Mouse (Mus musculus) lung, embryonic 15.5 days (tissue): ENCODE measurements at regions not wholly inside any gene's neighbourhood (a gene's known extent, or its start where the extent isn't known, plus 50 kb on each side); places are given as distances from the start of the nearest gene placed in this dataset.

ENCODE experiments used
- ATAC-seq: fragments of 200-750 bp; cut with Nextera tagmentation; 2 replicates; pipeline ENCODE4 v1.8.0; 2017; ENCODE audit warnings: moderate number of reproducible peaks, borderline replicate concordance; ENCODE audit not compliant: low FRiP score, low TSS enrichment; ENCODE audit errors: extremely low read depth
- H3K27ac ChIP-seq: fragments of 300-500 bp; sonication (generic); 2 replicates; pipeline ENCODE4 v1.5.1; 2015; ENCODE audit warnings: moderate library complexity, mild to moderate bottlenecking, inconsistent platforms
- H3K27me3 ChIP-seq: fragments of 300-500 bp; sonication (generic); 2 replicates; pipeline ENCODE4 v1.6.1; 2015; ENCODE audit warnings: inconsistent platforms
- H3K36me3 ChIP-seq: fragments of 300-500 bp; sonication (generic); 2 replicates; pipeline ENCODE4 v1.6.1; 2015; ENCODE audit warnings: inconsistent platforms
- H3K4me1 ChIP-seq: fragments of 300-500 bp; sonication (generic); 2 replicates; pipeline ENCODE4 v1.6.1; 2015; ENCODE audit warnings: inconsistent platforms
- H3K4me2 ChIP-seq: fragments of 300-500 bp; sonication (generic); 2 replicates; pipeline ENCODE4 v1.6.1; 2015; ENCODE audit warnings: inconsistent platforms, mild to moderate bottlenecking, moderate library complexity
- H3K4me3 ChIP-seq: fragments of 300-500 bp; sonication (generic); 2 replicates; pipeline ENCODE4 v1.5.1; 2015; ENCODE audit warnings: mild to moderate bottlenecking, inconsistent platforms
- H3K9ac ChIP-seq: fragments of 300-500 bp; sonication (generic); 2 replicates; pipeline ENCODE4 v1.6.1; 2015; ENCODE audit warnings: inconsistent platforms
- H3K9me3 ChIP-seq: fragments of 300-500 bp; sonication (generic); 2 replicates; pipeline ENCODE4 v1.6.1; 2016; ENCODE audit warnings: inconsistent platforms
- WGBS: fragments of 180-500 bp; shearing (Covaris S2); methylation state at CpG from one replicate; pipeline ENCODE4 v1.1.7; 2015; 5-methylcytosine and 5-hydroxymethylcytosine counted together

GRCm38 (mm10) chr11:63834140-63834539 is 88.0 kb downstream of the Hs3st3b1 start:
- 0 out of 2 replicates have a peak, but pooled peaks cover 3% of the 10 kb centered on the region for H3K4me1 ChIP-seq
- 38% methylated on average over 4 of the region's 4 CpGs for WGBS
- H3K4me3 ChIP-seq = no peak overlapping the region
- no peaks in the 10 kb centered on the region for H3K36me3 ChIP-seq
- no peaks in the 10 kb centered on the region for H3K9me3 ChIP-seq
- ATAC-seq = no peak
- no peak overlapping the region for H3K27ac ChIP-seq
- H3K9ac ChIP-seq = no peak overlapping the region
- no peak overlapping the region for H3K4me2 ChIP-seq
- 0 out of 2 replicates have a peak, but pooled peaks cover 6% of the 10 kb centered on the region for H3K27me3 ChIP-seq

- Histone ChIP-seq H3K9ac (no peak overlapping the region), H3K4me2 (no peak overlapping the region), H3K36me3 (no peaks in the 10 kb centered on the region), H3K4me1 (0 out of 2 replicates have a peak, but pooled peaks cover 3% of the 10 kb centered on the region), H3K9me3 (no peaks in the 10 kb centered on the region), H3K27me3 (0 out of 2 replicates have a peak, but pooled peaks cover 6% of the 10 kb centered on the region), H3K4me3 (no peak overlapping the region), H3K27ac (no peak overlapping the region)
- ATAC-seq = no peak
- WGBS = 65% methylated on average over 7 of the region's 7 CpGs
These were observed 87.5 kb downstream of the Hs3st3b1 start for GRCm38 (mm10) chr11:63834631-63835030.
